Mouse (Mus musculus): ENCODE measurements around the gene Pmpcb. TPM values are rescaled to one million over a fixed set of nuclear protein-coding genes. Genes with fewer than 3 reads are reported as not detected.

Gene Pmpcb
- polyA plus RNA-seq, 1 experiment: 76.7 TPM

DNA sequence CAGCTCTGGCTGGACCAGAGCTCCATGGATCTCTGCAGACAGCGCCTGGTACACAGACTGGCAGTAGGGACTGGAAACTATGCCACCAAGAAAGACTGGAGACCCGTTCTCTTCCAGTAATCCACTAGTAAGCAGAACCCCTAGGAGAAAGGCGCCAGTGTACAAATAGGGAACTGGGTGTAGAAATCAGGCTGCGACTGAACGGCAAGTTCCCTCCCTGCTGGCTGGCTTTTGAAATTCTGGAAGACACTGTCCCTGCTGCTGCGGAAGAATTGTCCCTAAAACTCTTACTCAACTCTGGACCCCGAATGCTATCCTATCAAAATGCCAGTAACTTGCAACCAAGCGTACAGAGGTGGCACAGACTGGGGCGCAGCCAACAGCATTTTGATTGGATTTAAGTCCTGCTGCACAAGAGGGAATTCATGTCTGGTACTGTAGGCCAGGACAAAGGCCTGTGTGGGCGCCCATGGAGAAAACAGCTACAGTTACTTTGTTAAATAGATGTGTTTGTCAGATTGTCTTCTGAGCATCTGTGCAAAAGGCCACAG lies 19.7 kb upstream of the Pmpcb start:
- 59% methylated on average over 10 of the region's 10 CpGs for WGBS
- no peaks in the 10 kb centered on the region for H3K27me3 ChIP-seq (ENCODE audit: control insufficient read depth, insufficient read depth, low read length)
- no peak overlapping the region for H3K27ac ChIP-seq (ENCODE audit: insufficient read depth, low read length)
- H3K4me1 ChIP-seq (ENCODE audit: control insufficient read depth, insufficient read depth, low read length): no peaks in the 10 kb centered on the region
- H3K4me3 ChIP-seq (replicated peaks; ENCODE audit: insufficient read depth, low read depth, low read length): no peak overlapping the region
- no peak for DNase-seq
- TF ChIP-seq POLR2A (IDR thresholded peaks at IDR 0.05; ENCODE audit: borderline replicate concordance, insufficient read depth, low read length) (no peak), CTCF (IDR thresholded peaks at IDR 0.05; ENCODE audit: borderline replicate concordance, insufficient read depth, low read depth, low read length) (no peak)

DNA sequence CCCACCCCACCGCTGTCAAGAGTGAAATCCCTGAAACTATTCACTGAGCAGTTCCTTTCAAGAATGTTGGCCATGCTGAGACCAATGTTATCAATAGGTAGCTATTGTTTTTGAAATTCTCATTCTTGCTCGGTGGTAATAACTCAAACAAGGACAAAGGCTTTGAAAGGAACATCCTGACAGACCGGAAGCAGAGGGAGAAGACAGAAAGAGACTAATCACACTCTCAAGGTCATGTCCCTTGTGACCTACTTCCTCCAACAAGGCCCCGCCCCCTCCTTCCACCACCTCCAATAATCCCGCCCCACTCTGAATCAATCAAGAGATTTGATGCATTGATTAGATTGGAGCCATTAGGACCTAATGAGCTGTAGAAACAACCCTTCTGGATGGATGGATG lies 18.4 kb upstream of the Pmpcb start:
- no peak for TF ChIP-seq POLR2A (IDR thresholded peaks at IDR 0.05; ENCODE audit: borderline replicate concordance, insufficient read depth, low read length)
- no peaks in the 10 kb centered on the region for H3K4me1 ChIP-seq (ENCODE audit: control insufficient read depth, insufficient read depth, low read length)
- no peaks in the 10 kb centered on the region for H3K27me3 ChIP-seq (ENCODE audit: control insufficient read depth, insufficient read depth, low read length)
- no peak overlapping the region for H3K4me3 ChIP-seq (replicated peaks; ENCODE audit: insufficient read depth, low read depth, low read length)
- WGBS: 94% methylated on average over 5 of the region's 5 CpGs
- no peak for DNase-seq
- no peak overlapping the region for H3K27ac ChIP-seq (ENCODE audit: insufficient read depth, low read length)

DNA sequence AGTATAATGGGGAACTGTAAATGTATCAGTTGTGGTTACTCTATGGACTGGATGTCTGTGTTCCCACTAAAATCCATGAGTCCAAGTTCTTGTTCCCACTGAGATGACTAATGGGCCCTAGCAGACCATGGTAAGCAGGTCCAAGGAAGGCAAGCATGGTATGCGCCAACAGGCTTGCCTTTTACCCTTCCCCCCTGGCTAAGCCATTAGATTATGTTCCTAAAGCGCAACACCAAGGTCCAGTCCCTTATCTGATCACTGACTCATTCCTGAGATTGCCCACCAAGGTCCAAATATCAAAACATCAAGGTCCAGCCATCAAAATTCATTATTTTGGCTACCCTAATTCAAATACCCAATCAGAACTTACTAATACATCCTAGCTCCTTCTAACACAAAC lies 17.7 kb upstream of the Pmpcb start:
- H3K4me1 ChIP-seq (ENCODE audit: control insufficient read depth, insufficient read depth, low read length): no peaks in the 10 kb centered on the region
- TF ChIP-seq CTCF (IDR thresholded peaks at IDR 0.05; ENCODE audit: borderline replicate concordance, insufficient read depth, low read depth, low read length) (no peak), POLR2A (IDR thresholded peaks at IDR 0.05; ENCODE audit: borderline replicate concordance, insufficient read depth, low read length) (no peak)
- no peak for DNase-seq
- no peak overlapping the region for H3K27ac ChIP-seq (ENCODE audit: insufficient read depth, low read length)
- H3K27me3 ChIP-seq (ENCODE audit: control insufficient read depth, insufficient read depth, low read length): no peaks in the 10 kb centered on the region
- no peak overlapping the region for H3K4me3 ChIP-seq (replicated peaks; ENCODE audit: insufficient read depth, low read depth, low read length)
- WGBS: 95% methylated on average over 2 of the region's 2 CpGs

DNA sequence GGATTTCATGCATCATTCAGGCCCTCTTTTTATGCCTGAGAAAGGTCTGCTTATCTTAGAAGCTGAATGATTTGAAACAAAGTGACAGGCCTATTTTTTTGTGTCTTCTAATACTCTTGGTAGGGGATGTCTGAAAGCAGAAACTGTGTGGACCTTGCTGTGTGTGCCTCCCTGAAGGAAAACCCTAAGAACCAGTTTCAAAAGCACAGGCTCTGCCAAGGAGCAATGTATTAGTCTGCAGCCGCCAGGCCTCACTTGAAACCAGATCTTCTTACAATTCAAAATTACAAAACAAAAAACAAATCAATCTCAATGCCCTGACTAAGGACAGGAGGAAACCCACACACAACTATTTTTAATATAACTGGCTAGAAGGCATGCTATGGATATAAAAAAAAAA lies 12.5 kb upstream of the Pmpcb start:
- Histone ChIP-seq H3K4me1 (ENCODE audit: control insufficient read depth, insufficient read depth, low read length) (no peaks in the 10 kb centered on the region), H3K27ac (ENCODE audit: insufficient read depth, low read length) (no peak overlapping the region), H3K4me3 (replicated peaks; ENCODE audit: insufficient read depth, low read depth, low read length) (no peak overlapping the region), H3K27me3 (ENCODE audit: control insufficient read depth, insufficient read depth, low read length) (no peaks in the 10 kb centered on the region)
- WGBS: 84% methylated on average over 1 of the region's 1 CpGs
- TF ChIP-seq CTCF (IDR thresholded peaks at IDR 0.05; ENCODE audit: borderline replicate concordance, insufficient read depth, low read depth, low read length) (no peak), POLR2A (IDR thresholded peaks at IDR 0.05; ENCODE audit: borderline replicate concordance, insufficient read depth, low read length) (no peak)
- no peak for DNase-seq

DNA sequence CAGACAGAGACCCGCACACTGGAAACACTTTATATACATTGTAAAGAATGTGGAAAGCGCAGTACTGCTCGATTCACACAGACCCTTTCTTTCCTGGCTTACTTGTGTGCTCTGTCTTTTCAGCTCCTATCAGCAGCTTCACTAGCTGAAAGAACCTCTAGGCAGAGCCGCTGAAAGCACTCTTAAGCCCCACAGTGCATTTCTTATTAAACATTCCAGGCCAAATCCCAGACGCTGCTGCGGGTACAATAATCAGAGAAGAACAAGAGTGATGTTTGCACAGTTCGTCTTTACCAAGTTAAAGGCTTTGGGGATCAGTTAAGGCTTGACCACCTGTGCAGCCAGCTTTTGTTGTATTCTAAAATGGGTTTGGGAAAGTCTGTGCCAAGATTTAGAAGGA lies 12.1 kb upstream of the Pmpcb start:
- no peak for DNase-seq
- 50% methylated on average over 7 of the region's 7 CpGs for WGBS
- no peak overlapping the region for H3K27ac ChIP-seq (ENCODE audit: insufficient read depth, low read length)
- H3K27me3 ChIP-seq (ENCODE audit: control insufficient read depth, insufficient read depth, low read length): no peaks in the 10 kb centered on the region
- no peak for TF ChIP-seq POLR2A (IDR thresholded peaks at IDR 0.05; ENCODE audit: borderline replicate concordance, insufficient read depth, low read length)
- no peak for TF ChIP-seq CTCF (IDR thresholded peaks at IDR 0.05; ENCODE audit: borderline replicate concordance, insufficient read depth, low read depth, low read length)
- H3K4me1 ChIP-seq (ENCODE audit: control insufficient read depth, insufficient read depth, low read length): no peaks in the 10 kb centered on the region
- H3K4me3 ChIP-seq (replicated peaks; ENCODE audit: insufficient read depth, low read depth, low read length): no peak overlapping the region

DNA sequence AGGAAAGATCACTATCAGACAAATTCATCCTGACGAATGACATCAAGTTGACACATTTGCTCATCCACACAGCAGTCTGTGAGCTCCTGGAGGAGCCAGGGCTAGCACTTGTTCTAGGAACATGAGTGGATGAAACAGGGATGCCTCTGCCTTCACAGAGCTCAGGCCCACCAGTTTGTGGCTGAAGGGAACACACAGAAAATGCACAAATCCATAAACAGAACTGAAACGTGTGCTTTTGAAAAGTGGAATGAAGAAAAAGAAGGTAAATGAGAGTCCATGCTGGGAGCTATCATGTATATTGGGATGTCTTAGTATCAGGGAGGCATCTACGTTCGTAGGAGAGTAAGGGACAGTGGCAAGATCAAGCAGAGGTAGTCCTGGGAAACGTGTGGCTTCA lies 7.8 kb upstream of the Pmpcb start:
- H3K4me1 ChIP-seq (ENCODE audit: control insufficient read depth, insufficient read depth, low read length): peaks cover 4% of the 10 kb centered on the region; the same call in 1 of the 2 replicates

DNA sequence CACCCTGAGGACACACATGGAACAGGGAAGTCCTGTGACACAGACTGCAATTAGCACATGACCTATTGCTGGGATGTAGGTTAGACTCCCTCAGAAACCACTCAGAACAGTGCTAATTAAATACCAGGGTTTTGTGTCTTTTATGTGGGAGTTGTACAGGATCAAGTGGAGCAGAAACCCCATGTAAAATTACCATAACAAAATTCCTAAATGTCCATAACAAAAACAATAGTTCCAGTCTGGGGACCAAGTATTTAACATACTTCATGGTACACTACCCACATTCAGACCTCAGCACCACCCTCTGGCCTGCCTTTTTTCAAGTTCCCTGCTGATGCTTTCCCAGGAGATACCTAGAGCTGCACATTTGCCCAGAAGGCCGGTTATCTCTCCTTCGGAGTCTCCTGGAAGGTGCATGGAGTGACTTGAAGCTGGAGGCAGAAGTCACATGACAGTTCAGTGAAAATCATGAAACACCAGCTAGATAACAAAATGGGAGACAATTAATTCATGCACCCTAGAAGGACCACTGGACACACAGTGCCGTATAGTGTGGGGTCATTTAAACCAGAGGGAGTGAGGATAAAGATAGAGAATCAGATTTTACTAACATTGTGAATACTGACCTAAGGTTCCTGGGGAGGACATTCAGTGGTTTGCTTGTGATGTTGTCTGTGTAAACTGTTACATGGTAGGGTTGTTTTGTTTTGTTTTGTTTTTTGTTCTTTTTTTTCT lies 4.6 kb upstream of the Pmpcb start:
- Histone ChIP-seq H3K27ac (ENCODE audit: insufficient read depth, low read length) (no peak overlapping the region), H3K27me3 (ENCODE audit: control insufficient read depth, insufficient read depth, low read length) (no peaks in the 10 kb centered on the region), H3K4me3 (replicated peaks; ENCODE audit: insufficient read depth, low read depth, low read length) (no peak overlapping the region), H3K4me1 (ENCODE audit: control insufficient read depth, insufficient read depth, low read length) (peaks cover 4% of the 10 kb centered on the region; the same call in 1 of the 2 replicates)
- no peak for DNase-seq
- 39% methylated on average over 3 of the region's 3 CpGs for WGBS
- TF ChIP-seq POLR2A (IDR thresholded peaks at IDR 0.05; ENCODE audit: borderline replicate concordance, insufficient read depth, low read length): no peak
- no peak for TF ChIP-seq CTCF (IDR thresholded peaks at IDR 0.05; ENCODE audit: borderline replicate concordance, insufficient read depth, low read depth, low read length)

More for the DNA sequence above, 7.8 kb upstream of the Pmpcb start:
- WGBS: 84% methylated on average over 5 of the region's 5 CpGs
- no peak for DNase-seq
- TF ChIP-seq POLR2A (IDR thresholded peaks at IDR 0.05; ENCODE audit: borderline replicate concordance, insufficient read depth, low read length) (no peak), CTCF (IDR thresholded peaks at IDR 0.05; ENCODE audit: borderline replicate concordance, insufficient read depth, low read depth, low read length) (no peak)
- H3K27me3 ChIP-seq (ENCODE audit: control insufficient read depth, insufficient read depth, low read length): no peaks in the 10 kb centered on the region
- H3K4me3 ChIP-seq (replicated peaks; ENCODE audit: insufficient read depth, low read depth, low read length): no peak overlapping the region
- no peak overlapping the region for H3K27ac ChIP-seq (ENCODE audit: insufficient read depth, low read length)

DNA sequence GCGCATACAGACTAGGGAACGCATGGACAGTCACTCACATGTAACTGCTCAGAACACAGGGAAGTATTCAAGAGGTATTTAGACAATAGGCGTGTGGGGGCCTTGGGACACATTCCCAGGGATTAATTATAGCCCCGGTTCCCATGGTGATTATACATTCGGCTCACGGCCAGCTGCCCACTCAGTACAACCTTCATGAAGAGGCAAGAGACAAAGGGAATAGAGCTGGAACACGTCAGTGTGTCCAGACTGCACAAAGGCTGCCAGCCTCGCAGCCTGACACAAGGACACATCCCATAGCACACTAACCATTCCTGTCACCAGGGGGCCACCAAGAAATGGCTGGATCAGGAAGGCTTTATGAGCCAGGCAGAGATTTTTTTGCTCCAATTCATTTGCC lies 4.0 kb upstream of the Pmpcb start:
- DNase-seq: peak; percentile 25 to 32
- no peak overlapping the region for H3K27ac ChIP-seq (ENCODE audit: insufficient read depth, low read length)
- H3K27me3 ChIP-seq (ENCODE audit: control insufficient read depth, insufficient read depth, low read length): no peaks in the 10 kb centered on the region
- no peak overlapping the region for H3K4me3 ChIP-seq (replicated peaks; ENCODE audit: insufficient read depth, low read depth, low read length)
- TF ChIP-seq POLR2A (IDR thresholded peaks at IDR 0.05; ENCODE audit: borderline replicate concordance, insufficient read depth, low read length) (no peak), CTCF (IDR thresholded peaks at IDR 0.05; ENCODE audit: borderline replicate concordance, insufficient read depth, low read depth, low read length) (peak; percentile 26; the same call in 1 of the 2 replicates)
- H3K4me1 ChIP-seq (ENCODE audit: control insufficient read depth, insufficient read depth, low read length): peaks cover 7% of the 10 kb centered on the region; the same call in 1 of the 2 replicates
- 13% methylated on average over 8 of the region's 8 CpGs for WGBS
